Mouse (Mus musculus) kidney, postnatal 4 days (tissue): ENCODE measurements around the gene Szrd1.

ENCODE experiments used
- DNase-seq, 2 experiments: peaks; one replicate each; pipeline ENCODE4 v3.0.0; 2021; ENCODE audit warnings: mixed read lengths in 2 of 2

Szrd1 gene

DNA sequence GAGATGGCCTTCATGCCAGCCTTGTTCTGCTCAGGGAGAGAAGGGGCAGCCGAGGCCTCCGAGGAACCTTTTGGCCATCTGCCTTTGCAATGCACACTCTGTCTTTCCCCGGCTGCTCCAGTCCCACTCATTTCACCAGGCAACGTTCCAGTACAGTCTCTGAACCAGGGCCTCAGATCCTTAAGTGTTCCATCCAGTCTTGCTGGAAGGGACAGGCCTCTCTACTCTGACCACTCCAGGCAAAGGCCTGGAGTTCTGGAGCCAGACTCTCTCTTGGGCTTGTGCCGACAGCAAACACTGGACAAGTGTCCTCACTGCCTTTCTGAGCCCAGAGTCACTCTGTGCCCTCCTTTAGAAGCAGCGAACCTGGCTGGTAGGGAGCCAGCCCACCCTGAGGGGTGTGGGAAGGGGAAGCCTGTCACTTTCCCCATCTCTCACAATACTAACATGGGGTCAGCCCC, 25.0 kb downstream of the Szrd1 start:
- DNase-seq = no peak

- DNase-seq = peak in 1 of 2 experiments; percentile 48
Measured at GRCm38 (mm10) chr4:141113831-141114230, 25.7 kb downstream of the Szrd1 start.

DNA sequence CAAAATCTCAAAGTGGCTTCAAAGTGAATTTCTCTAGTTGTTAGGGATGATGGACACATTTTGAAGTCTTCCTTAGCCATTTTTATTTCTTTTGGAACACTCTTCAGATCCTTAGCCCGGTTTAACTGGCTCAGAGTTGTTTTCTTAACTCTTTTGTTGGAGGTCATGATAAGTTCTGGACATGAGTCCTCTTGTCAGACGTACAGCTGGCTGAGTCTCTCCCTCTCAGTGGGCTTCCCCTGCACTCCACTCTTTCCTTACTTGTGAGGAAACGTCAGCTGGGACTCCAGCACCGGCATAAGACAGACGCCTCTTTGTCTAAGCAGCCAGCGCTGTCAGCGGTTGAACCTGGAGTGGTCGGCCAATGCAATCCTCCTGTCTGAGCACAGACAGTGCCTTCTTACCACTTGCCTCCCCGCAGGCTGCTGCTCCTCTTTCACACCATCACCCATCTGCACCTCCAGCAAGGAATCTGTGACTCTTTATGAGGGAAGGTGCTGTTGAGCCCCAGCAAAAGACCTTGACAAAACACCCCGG, 31.3 kb downstream of the Szrd1 start:
- peak in 1 of 2 experiments; percentile 49 for DNase-seq

GRCm38 (mm10) chr4:141106526-141107183, 32.9 kb downstream of the Szrd1 start:
- DNase-seq = no peak

GRCm38 (mm10) chr4:141101855-141102254, 37.7 kb downstream of the Szrd1 start:
- DNase-seq = peak; percentile 68 to 74

- no peak for DNase-seq
Measured at GRCm38 (mm10) chr4:141101291-141101690, 38.3 kb downstream of the Szrd1 start.

GRCm38 (mm10) chr4:141099956-141100355, 39.6 kb downstream of the Szrd1 start:
- no peak for DNase-seq

DNA sequence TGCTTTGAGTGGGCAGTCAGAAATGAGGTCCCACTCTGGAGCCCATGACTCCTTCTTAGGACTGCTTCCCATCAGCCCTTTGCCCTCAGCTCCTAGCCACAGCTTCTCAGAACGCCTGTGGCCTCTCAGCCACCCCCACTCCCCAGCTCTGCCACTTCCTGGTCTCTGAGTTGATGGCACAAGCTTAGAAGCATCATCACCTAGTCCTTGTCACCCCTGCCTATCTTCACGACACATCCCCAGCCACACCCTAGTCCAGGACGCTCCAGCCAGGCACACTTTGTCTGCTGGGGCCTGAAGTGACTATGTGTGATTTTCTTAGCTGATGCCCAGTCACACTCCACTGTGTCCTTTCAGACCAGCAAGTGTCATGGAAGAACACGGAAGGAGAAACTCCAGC, 40.6 kb downstream of the Szrd1 start:
- DNase-seq = no peak

DNA sequence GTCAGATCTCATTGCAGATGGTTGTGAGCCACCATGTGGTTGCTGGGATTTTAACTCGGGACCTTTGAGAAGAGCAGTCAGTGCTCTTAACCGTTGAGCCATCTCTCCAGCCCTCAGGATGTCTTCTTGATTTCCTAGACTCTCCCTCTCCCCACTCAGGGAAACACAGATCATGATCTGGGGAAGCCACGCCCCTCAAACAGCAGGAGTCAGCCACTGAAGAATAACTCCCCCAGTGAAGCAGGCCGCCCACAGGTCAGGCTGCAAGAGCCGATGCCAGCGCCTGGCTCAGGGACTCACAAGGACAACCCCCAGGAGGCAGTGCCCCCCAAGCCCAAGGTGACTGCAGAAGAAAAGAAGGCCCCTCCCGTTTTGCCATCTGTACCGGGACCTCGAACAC, 42.9 kb downstream of the Szrd1 start:
- DNase-seq = peak; percentile 64 to 67

- DNase-seq = no peak
Measured at GRCm38 (mm10) chr4:141095016-141095415, 44.6 kb downstream of the Szrd1 start.

- DNase-seq = no peak
Measured at GRCm38 (mm10) chr4:141088714-141089113, 50.9 kb downstream of the Szrd1 start.

GRCm38 (mm10) chr4:141088033-141088432, 51.5 kb downstream of the Szrd1 start, which contains the start of gene Spata21:
Gene Spata21, plus strand, starts transcription at chr4:141088333.
- no peak for DNase-seq

DNA sequence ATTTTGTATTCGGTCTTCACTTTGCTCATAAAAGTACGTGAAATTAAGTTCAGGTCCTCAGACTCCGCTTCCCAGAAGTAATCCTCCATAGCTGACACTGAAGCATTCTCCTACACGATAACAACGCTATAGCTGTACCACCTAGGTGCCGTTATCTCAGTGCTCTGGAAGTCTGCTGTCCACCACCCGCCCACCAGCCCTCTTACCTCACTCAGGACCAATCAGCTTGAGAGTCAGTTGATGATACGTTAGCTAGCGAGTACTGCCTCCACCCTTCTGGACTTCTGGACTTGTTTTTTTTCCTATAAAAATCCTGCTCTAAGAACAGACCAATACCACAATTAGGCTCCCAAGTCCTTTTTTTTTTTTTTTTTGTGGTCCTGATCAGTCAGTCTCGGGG, 52.7 kb downstream of the Szrd1 start:
- no peak for DNase-seq

- DNase-seq = no peak
Measured at GRCm38 (mm10) chr4:141078510-141079137, 61.0 kb downstream of the Szrd1 start.

GRCm38 (mm10) chr4:141077681-141078509, 61.7 kb downstream of the Szrd1 start, which contains the start of gene Necap2:
Gene Necap2, minus strand, starts transcription at chr4:141078357.
- peak; percentile 96 to 97 for DNase-seq

GRCm38 (mm10) chr4:141076761-141077506, 62.6 kb downstream of the Szrd1 start:
- no peak for DNase-seq

DNA sequence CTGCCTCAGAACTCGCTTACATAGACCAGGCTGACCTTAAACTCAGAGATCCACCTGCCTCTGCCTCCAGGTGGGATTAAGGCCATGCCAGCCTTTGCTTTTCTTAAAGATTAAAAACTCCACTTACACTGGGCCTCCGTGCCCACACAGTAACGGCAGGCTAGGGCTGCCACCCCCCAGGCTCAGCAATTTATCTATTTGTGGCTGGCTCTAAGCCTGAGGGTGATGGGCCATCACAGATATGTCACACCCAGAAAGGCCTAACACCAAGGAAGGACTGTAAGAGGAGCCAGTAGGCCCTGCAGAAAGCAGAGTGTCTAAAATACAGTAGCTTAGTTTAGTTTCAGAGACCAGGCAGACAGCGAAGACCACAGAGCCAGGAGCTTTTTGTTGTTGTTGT, 65.5 kb downstream of the Szrd1 start:
- no peak for DNase-seq

DNA sequence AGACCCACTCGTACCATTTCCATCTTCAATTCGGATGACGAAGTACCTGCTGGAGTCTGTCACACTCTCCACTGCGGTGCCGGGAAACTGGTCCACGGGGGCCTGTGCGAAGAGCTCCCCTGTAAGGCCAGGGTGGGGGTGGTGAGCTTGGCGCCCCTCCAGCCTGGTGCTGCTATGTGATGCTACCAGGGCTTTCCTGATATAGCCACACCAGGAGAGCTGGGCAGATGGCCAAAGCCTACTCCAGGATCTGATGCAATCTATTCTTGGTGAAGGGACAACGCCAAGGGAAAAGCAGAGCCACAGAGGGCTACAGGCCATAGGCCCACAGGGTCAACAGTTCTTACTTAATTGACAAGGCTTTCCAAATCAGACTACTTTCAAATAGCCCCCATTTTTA, 65.9 kb downstream of the Szrd1 start:
- DNase-seq = peak in 1 of 2 experiments; percentile 39

DNA sequence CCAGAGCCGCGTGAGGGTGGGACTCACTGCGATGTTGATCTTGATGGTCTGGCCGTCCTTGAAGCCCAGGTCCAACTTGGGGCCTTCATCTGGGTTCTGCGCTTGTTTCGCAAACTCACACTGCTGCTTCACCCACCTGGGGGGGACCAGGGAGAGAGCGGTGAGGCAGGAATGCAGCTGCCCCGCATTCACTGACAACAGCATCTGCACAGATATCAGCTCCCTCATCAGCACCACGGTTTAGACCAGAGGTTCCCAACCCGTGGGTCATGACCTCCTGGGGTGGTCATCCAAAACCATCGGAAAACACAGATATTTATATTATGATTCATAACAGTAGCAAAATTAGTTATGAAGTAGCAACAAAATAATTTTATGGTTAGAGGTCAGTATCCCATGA, 67.1 kb downstream of the Szrd1 start:
- no peak for DNase-seq

DNA sequence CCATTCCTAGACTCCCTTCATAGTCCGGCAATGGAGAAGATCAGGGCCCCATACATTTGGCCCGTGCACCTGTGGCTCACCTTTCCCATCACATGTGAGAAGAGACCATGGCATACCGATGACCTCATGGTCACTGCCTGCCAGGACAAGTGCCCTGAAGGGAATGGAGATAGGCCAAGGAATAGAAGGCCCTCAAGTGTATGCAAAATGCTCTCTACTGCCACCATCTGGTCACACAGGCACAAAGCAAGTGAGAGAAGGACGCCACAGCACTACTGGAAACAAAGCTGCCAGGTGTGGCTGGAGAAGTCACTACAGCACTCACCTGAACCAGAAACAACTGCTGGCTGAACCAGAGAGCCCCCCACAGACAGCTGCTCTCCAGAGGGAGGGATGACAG, 69.8 kb downstream of the Szrd1 start:
- peak; percentile 69 to 77 for DNase-seq

DNA sequence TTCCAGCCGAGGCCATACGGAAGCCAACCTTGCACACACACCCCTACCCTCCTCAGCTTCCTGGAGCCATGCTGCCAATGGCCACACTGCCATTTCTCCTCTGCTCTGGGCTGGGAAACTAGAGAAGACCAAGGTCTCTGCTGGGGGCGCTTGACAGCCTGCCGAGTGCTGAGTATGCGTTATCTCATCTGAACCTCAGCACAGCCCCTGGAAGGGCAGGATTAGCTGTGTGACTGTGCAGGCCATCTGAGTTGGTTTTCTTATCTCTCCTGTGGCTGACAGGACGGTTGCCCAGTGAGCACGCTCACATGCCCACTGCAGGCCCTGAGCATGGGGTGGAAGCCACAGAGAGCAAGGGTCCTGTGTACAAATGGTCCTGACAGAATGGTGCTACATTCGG, 70.9 kb downstream of the Szrd1 start:
- no peak for DNase-seq

GRCm38 (mm10) chr4:141067516-141068046, 72.0 kb downstream of the Szrd1 start:
- DNase-seq = no peak
